Mouse (Mus musculus): ENCODE measurements at regions not wholly inside any gene's neighbourhood (a gene's known extent, or its start where the extent isn't known, plus 50 kb on each side); places are given as distances from the start of the nearest gene placed in this dataset.

DNA sequence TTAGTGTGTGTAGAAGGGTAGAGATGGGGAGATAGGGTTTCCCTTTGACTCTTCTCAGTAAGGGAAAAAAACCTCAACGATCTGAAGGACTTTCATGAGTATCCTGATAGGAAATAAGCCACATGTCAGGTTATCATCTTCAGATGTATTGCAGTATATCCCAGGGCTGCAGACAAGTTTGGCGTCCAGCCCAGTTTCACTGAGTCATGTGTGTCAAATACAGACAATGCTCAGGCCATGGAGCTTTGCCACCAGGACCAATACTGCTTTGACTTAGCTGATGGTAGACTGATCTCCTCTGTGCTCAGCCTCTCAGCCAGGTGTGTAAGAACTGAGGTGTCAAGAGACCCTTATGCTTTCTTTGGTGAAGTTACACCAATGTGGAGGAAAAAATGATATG, 62.9 kb downstream of the Cst10 start:
- DNase-seq = no peak

DNA sequence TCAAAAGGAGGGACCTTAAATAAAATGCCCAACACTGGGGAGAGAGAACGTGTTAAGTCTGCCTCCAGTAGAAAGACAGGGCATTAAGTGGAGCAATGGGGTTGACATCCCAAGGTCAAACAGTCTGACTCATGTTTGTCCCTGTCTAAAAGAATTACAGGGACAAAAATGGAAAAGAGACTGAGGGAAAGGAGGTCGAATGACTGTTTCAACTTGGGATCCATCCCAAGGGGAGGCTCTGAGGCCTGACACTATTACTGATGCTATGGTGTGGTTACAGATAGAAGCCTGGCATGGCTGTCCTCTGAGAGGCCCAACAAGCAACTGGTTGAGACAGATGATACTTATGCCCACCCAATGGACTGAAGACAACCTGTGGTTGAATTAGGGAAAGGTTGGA, 67.6 kb downstream of the Cst10 start:
- no peak for DNase-seq

DNA sequence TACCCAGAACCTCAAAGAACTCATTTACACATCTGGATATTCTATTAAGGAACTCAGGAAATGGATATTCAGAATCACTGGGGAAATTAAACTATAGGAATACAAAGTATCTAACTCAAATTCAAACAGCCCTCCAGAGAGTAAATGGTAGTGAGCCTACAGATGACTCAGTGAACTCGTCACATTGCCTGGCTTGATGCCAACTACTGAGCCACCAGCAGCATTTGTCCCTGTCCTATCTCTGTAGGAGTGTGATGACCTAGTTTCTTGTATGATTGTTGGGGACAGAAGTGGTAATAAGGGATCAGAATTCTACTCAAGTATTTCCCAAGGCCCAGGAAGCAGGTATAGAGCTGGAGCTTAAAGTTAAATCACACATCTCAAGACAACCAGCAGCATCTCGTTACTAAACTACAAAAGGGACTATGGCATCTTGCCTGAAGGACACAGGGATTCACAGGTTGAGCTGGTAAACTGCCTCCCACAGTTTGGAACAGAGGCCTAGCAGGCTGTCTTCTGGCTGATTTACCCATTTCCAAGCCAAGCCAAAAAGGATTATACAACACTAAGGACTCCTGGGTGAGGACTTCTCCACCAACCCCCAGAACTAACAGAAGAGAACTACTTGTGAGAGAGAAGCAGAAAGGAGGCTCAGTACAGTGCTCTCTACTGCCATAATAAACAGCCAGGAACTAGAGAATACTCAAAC, 88.6 kb downstream of the Cst10 start:
- peak; percentile 58 for DNase-seq

DNA sequence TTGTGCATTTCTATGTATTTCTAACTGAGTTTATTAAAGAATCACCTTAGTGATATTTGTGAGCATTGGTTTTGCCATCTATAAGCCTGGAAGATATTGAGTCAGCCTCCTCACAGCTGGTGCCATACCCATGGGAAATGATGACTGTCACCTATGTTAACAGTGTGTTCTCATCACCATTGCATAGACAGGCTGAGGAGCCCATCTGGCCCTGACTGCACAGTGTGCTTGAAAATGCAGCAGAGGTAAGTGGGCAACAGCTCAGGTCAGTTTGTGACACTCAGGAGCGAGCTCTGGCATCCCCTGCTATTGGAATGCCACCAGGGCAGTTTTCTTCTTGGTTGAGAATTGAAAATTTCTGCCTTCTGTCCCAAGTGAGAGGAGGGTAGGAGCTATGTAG, 108.0 kb downstream of the Cst10 start:
- no peak for DNase-seq

DNA sequence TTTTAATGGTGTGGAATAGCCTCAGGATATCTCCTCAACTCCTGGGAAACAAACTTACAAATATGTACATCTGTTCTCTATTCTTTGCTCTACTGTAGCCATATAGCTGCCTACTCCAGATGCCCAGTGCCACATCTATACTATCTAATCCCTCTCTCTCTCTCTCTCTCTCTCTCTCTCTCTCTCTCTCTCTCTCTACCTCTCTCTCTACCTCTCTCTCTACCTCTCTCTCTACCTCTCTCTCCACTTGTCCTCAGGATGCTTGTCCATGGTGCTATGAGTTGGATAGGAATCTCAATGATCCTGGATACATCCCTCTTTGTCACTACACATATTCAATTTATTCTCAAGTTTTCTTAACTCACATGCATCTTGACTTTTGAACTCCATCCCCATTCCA, 119.6 kb downstream of the Cst10 start:
- DNase-seq = no peak

DNA sequence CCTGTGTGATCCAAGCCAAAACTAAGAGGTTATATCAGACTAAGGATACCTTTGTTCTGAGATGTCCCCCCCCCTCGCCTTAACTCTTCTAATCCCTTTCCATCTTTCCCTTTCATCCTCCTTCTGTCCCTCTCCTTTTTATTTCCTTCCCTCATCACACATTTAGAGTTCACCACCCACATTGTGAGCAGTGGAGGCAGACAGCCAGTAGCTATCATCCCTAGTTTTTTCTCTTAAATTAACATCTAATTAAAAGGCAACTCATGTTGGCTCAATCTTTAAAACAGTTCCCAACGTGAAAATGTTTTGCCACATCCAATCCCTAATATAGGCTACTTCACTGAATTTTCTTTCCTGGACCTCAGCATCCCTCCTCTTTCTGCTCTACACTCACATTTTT, 138.0 kb downstream of the Cst10 start:
- DNase-seq = no peak

DNA sequence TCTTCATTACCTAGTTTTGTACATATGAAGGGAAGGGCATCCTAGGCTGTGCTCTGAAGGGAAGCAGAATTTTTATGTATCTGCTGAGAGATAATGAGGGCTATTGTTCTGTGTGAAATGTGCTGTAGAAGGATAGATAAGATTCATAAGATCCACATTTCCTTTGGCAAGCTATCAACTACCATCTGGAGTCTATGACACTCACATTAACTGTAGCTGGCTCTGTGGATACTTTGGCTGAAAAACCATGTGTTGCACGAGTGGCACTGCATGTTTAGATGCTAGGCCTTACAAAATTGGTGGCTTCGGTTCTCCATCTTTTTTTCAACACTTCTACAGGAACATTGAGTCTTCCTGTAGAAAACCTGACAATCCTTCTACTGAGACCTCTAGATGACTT, 140.9 kb downstream of the Cst10 start:
- DNase-seq = no peak

DNA sequence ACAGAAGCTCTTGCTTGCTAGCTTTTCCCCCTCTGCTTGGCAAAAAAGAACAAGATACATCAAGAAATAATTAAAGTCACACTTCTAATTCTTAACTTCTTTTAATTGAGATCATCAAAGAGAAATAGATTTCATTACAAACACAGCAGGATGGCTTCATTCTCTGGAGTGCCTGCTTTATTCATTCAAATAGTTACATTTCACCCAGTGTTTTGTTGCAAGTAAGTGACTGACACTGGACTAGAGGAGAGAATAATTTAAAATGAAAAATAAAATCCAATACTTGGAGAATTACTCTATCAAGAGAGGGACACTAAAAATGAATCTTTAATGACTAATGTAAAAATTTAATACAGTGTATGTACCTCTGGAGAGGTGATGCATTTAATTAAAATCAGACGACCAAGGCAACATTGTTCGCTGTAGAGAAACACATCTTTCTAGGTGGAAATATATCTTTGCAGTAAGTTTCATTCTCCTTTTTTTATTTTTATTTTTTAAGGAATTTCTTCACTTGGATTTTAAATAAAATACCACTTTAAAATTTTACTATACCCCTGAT, 141.9 kb downstream of the Cst10 start:
- DNase-seq = no peak

DNA sequence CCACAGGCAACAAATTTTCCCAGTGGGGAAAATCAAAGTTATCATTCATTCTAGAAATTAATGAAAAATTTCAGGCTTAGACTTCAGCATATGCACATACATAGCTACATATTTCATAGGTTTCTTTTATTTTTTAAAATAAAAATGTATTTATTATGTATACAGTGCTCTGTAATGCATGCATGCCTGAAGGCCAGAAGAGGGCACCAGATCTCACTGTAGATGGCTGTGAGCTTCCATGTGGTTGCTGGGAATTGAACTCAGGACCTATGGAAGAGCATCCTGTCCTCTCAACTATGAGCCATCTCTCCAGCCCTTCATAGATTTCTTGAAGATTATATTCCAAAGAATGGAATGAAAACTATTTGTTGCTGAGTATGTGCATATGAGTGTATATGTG, 150.4 kb downstream of the Cst10 start:
- DNase-seq = no peak

DNA sequence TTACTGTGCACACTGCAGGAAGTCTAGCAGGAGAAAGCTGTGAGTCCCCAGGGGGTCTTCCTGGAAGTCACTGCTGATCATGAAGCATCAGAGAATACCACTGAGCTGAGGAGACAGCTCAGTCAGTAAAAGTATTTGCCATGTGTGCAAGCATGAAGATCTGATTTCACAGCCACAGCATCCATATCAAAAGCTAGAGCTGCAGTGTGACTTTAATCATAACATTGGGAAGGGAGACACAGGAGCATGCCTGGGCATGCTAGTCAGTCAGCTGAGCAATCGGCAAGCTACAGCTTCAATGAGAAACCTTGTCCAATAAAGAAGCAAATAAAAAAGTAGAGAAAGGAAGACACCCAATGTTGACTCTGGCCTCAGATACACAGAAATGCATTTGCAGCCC, 168.9 kb downstream of the Cst10 start:
- no peak for DNase-seq

DNA sequence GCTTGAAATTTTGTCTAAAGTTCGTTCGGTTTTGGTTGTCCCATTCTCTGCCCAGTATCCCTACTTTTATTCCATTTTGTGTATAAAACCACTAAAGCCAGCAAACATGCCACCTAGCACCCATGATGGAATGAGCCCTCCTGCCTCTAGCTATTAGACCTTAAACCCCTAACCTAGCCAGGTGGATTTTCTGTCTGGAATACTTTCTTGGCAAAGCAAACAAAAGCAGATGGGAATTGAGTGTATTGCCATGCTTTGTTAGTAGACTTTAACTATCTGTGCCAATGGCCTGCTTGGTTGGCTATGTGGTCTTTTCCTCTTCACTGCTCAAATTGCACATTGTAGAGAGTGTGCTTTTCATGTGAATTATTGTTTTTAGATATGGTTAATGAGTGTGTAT, 197.7 kb downstream of the Cst10 start:
- DNase-seq = peak; percentile 3

DNA sequence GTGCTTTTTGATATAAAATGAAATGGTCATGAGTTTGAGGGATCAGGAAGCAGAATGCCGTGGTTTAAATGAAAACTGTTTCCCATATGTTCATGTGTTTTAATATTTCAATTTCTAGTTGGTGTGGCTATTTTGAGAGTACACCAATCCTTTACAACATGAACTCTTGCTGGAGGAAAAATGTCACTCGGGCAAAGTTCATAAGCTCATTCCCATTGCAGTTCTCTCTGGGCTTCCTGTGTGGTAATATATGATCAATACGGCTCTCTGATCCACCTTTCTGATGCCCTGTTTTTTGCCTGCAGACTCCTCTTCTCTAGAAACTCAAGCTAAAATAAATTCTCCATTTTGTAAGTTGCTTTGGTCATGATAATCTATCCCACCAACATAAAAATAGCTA, 208.5 kb downstream of the Cst10 start:
- no peak for DNase-seq

DNA sequence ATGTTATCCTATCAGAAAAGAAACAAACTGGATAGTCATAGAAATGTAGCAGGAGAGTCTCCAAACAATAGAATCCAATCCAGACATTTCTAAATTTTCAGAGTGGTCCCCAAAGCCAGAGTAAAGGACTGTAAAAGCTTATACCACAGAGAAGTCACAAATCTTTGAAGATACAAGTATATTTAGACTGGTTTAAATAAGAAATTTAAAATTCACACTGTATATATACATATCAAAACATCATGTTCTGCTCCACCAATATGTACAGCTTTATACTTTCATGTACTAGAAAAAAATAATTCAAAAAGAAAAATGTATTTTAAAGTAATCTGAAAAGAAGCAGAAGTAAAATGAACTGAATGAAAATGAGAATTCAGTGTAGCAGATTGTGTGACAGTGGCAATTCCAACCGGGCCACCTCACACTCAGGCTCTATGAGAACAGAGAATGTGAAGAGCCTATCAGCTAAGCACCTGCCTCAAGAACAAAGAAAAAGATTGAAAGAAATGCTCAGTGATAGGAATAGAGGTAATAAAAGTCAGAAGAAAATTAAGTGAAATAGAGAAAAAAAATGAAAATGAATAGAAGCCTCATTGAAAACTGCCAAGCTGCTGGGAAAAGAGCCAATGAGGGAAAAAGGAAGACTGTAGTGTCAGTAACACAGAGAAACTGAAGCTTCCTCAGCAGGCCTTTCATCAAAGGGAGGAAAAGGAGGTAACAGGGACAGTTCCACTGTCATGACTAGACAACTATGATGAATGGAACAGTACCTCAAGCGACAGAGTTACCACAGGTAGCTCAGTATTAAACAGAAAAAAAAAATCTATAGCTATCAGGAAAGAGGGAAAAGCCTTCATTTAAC, 209.5 kb downstream of the Cst10 start:
- no peak for DNase-seq

DNA sequence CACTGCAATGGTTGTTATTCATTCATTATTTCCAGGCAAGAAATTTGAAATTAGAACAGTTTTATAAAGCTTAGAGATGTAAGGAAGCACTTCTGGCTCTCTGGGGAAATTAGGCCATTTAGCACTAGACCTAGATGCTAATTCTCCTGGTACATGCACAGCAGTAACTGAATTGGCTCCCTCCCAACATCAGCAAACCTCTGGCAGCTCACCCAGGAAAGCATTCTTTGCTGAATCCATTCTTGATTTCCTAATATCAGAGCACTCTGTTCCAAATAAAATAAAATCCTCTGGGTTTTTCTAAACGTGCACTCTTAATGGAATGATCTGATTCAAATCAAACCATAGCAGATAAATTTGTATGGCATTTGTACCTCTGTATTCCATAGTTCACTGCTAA, 203.4 kb upstream of the Syndig1 start:
- peak; percentile 3 for DNase-seq

DNA sequence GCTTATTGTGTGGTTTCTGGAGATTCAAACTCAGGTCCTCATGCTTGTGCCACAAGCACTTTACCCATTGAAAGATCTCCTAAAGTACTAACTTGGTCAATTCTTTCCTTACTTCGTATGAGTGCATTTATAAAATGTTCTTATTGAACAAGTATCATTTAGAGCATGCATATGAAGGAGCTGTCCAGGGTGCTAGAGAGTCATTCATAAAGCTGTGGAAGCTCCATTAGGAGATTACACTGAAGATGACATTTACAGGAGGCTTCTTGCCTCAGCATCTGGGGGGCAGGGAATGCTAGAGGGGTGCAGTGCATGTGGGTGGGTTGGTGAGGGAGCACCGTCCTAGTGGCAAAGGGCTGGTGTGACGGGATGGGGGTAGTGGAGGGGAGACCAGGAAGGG, 187.8 kb upstream of the Syndig1 start:
- no peak for DNase-seq

DNA sequence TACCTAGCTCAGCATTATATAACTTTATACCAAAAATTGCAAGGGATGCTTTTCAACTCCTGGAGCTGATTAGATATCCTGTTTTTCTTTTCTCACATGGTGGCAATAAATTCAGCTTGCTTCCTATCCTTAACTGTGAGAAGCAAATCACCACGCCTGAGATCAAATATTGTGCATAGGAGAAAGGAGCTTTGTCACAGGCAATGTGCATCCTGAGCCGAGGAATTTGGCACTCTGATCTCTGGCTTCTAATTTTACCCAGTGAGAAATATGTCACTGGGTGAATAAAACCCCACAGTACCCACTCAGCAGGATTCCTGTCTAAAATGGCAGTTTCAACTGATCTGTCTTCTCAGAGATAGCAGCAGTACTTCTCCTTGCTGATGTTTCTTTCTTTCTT, 177.2 kb upstream of the Syndig1 start:
- DNase-seq = no peak

DNA sequence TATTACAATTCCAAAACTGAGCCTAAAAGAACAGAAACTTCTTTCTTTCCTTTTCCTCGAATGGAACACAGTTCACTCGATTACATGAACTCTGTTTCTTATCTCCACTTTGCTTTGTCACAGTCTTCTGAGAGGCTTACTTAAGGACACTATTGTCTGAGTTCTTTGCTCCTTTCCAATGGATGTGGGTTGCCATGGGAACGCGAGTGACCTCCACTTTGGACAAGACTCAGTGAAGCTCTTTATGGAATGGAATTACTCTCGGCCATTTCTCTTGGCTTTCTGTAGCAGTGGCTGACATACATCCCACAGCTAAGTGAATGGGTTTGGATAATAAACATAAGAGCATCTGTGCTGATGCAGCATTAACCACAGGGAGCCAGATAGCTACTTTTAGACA, 167.9 kb upstream of the Syndig1 start:
- DNase-seq = no peak

DNA sequence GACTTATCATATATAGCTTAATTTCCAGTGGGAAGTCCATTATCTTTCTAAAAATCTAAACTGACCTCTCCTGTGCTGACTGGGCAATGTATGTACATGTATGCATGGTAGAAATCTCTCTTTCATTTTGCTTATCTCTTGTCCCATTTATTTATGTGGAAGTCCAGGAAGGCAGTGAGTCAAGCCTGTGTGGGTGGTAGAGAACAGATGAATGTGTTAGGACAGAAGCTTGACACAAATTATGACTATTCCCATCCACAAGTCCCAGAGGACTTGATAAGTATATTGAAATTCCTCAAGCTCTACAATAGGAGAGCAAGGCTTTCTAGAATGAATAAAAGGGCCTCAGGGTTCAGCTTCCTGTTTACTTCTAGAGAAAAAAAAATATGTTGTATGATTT, 164.6 kb upstream of the Syndig1 start:
- DNase-seq = no peak

DNA sequence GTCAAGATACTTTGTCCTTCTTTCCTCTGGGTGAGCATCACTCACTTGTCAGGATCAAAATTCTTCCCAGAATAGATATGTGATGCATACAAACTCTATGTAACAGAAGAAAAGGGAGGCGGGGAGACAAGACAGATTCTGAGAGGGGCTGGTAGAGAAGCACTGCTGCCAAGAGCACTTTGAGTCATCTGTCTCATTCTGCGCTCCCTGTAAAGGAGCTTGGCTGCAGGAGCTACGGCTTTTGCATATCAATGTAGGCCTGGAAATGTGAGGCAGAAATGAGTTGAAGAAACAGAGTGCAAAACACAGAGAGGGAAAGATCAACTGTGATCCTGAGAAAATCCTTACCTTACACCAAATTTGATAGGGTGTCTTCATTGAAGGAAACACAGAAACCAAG, 162.6 kb upstream of the Syndig1 start:
- DNase-seq = no peak

DNA sequence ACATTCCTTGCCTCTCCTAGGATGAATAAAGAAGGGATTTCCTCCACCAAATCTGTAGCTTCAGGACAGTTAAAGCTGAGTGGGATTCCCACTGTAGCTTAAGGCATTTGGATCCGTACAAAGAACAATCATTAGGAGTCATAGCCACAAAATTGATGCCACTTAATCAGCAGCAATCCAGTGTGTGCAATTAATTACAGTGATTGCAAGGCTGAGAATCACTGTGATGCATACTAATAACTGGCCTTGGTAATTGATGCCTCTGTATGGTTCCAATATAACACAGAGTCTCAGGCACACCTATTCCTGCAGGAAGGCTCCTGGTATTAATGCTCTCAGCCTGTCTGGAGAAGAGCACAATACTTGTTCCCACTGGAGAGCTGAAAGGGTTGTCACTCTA, 157.1 kb upstream of the Syndig1 start:
- no peak for DNase-seq

DNA sequence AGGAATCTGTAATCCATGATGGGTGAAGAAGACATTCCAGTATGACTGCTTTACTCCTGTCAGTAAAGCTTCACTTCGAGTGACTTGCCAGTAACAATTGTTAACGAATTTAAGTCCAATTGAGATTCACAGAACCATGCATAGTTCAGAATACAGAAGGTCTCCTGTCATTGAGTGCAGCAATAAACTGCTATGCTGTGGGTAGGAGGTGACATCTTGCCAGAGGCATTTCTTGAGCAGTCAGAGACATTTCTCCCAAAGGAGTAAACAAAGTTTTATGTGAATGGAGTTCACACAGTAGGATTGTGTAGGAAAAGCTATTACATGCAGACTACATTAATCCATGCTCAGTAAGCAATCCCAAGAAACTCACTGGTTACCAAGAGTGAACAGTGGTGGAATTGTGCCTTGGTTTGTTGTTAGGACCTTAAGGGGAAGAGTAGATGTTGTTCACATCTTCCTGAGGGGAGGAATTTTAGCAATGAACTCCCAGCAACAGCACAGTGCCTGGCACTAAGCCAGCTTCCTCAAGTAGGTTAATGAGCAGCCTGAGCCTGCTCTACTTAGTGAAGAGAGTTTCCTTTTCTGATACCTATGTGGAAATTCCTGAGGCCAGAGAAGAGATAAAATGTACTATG, 149.1 kb upstream of the Syndig1 start:
- peak; percentile 14 for DNase-seq

DNA sequence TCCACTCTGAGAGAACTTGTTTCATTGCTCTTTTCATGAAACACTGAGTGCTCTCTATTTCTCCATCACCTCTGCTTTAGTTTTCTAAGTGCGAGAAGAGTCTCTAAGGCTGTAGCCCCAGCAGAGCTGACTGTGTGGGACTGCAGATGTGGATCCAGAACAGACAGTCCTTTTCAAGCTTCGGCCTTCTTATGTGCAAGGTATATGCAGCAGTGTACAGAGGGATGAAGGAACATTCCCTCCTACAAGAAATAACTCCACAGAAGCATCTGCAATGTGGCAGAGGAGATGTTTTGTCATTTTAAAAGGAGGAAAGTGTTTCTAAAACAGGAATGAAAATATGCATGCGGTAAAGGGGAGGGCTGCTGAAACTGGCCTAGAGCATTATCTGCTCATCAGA, 106.7 kb upstream of the Syndig1 start:
- DNase-seq = no peak

DNA sequence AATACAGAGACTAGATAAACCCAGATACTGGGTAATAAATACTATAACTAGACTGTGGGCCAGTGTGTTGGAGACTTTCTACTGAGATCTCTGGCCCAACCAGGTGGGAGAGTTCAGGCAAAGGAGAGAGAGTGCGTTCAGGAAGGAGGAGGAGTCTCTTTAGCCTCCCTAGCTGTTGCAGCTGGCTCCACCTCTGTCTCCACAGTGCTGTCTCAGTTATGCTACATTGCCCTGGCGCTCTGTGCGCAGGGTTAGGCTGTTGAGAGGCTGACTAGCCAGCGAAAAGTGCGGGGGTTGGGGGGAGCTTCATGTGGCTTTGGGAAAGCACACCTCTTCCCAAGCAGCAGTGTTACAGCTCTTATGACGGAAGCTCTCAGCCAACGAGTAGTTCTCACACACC, 104.7 kb upstream of the Syndig1 start:
- no peak for DNase-seq

DNA sequence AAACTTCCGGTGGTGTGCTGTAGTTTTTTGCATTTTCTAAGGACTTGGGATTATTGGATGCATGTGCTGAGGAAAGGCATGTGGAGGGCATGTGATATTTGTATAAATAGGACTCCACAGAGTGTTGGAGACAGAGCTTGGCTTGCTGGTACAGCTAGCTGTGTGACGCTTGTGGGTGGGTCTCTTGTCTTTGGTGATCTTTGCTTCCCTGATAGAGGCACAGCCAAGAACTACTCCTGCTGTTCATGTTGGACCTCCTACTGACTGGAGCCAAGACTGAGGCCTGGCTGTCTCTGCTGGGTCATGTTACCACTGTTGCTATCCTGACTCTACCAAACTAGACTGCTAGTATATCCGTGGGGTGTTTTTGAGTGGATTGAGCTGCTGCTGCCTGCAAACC, 103.1 kb upstream of the Syndig1 start:
- no peak for DNase-seq

Measured in cerebellum, adult 9-10 months (tissue).